Mouse (Mus musculus): ENCODE data around the gene Dhx34.

The Dhx34 gene

DNA sequence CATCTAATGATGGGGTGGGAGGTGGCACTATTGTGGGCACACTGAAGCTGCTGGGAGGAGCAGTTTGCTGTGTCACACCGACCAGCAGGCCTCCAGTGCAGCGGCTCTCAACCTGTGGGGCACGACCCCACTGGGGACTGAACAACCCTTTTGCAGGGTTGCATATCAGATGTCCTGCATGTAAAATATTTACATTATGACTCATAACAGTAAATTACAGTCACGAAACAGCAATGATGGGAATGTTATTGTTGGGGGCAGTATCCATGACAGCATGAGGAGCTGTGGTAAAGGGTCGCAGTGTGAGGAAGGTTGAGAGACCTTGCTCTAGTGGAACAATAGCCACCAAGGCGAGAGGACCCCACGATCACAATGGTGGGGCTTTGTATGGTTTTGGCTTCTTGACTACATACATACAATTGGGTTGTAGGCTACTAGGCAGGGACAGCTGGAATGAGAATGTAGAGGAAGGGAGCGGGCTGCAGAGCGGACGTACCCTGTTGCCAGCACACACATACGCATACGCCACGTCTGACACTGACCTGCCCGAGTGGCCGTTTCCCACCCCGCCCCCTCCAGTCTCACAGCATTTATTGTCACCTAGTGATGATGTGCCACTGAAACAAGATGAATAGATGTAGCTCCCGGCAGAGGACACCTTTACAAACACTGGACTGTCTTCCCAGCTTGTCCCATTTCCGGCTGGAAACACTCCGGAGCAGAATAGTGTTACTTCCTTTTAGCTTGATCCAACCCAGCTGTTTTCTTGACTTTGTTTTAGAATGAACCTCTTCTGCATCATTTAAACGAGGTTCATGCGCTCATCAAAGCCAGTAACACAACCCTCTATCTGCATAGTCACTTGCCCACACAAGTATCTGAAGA, 12.8 kb downstream of the Dhx34 start:
- no peak for DNase-seq (ENCODE audit: low spot score)

DNA sequence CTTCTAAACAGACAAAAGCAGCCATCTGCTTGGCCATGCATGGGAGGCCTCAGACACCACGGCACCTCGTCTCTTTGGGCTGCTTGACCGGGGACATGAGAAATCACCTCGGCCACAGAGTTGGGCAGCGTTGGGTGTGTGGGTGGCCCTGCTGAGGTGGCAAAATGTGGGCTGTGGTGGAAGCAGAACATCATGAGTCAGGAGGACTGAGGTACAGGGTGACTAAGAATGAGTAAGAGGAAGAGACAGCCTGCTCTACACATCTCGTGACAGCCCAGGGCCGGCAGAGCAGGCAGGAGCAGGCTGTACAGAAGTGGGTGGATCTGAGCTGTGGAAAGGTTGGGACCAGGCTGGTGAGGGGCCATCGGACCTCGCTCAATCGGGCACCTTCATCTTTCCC, 14.3 kb downstream of the Dhx34 start:
- no peak for DNase-seq (ENCODE audit: low spot score)

DNA sequence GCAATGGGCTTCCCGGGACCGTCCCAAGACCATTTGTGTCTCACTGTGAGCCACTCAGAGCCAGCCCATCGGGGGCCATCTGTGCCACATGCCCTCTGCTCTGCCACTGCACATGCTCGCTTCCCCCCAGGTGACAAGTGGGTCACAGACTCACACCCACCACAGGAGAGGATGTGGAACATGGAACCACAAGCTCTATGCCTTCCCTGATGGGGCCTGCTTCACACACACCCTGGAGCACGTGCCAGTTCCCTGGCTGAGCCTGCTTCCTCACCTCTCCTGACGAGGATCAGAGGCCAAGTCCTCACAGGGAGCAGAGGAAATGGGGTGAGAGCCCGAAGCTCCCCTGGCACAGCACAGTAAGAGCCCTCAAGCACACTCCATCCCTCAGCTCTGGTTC, 14.8 kb downstream of the Dhx34 start:
- DNase-seq (ENCODE audit: low spot score): no peak

DNA sequence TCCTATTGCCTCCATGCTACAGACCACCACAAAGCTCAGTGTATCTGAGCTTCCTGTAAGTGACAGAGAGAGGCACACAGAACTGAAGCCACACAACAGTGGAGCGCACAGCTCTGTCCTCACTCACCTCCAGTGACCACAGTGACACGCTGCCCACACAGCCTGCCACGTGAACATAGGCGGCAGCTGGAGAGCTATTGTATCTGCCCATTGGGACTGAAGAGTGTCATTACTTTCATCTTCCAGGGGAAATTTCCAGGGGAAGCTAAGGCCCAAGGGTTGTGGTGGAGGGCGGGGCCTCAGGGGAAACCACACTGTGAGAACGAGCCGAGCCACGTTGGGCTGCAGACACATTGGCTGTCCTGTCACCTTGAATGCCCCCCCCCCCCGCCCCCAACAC, 17.0 kb downstream of the Dhx34 start:
- no peak for DNase-seq (ENCODE audit: low spot score)

DNA sequence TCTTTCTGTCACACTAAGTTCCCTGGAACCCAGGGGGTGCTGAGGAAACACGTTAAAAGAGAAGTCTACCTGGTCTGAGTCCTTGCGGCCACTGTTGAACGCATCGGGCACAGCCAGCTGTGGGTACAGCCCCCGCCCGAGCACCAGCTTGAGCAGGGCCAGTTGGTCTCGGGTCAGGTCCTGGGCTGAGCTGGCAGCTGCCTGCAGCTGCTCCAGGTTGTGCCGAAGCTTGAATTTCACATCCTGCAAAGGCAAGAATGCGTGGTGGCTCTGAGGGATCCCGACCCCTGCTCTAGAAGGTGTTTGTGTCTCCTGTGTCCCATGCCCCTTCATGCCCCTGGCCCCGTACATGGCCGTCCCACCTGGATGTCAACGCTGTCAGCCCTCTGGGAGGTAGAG, 18.3 kb downstream of the Dhx34 start:
- no peak for DNase-seq (ENCODE audit: low spot score)

DNA sequence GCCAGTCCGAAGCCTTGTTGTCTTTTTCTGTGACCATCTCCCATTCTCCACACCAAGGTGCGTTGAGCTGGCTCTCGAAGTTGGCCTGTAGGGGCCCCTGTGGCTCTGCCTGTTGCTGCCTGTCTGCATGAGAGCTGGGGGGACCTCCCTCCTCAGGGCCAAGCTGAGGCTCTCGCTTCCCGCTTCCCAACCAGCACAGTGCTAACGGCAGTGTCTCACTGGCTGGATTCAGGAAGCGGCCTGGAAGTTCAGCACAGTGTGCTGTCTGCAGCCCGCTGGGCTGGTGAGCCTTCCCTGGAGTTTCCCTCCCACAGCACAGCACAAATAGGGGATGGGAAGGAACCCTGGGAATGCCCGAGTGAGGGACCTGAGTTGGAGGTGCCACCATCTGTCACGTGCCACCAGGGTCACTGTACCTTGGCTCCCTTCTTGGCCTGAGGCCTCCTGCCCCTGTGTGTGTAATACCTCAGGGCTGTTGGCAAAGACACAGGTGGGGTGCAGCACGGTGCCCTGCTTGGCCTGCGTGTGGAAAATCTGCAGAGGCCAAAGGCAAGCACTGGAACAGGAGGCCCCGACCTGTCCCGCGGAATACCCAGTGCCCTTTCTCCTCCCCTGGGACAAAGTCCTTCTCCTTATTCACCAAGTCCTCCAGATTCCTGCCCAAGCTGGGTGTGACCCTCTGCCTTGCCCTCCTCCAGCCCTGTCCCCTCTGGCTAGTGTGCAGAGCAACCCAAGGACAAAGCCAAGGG, 18.9 kb downstream of the Dhx34 start:
- no peak for DNase-seq (ENCODE audit: low spot score)

- DNase-seq (ENCODE audit: low spot score): no peak
Measured at GRCm38 (mm10) chr7:16201136-16201535, 20.7 kb downstream of the Dhx34 start.

DNA sequence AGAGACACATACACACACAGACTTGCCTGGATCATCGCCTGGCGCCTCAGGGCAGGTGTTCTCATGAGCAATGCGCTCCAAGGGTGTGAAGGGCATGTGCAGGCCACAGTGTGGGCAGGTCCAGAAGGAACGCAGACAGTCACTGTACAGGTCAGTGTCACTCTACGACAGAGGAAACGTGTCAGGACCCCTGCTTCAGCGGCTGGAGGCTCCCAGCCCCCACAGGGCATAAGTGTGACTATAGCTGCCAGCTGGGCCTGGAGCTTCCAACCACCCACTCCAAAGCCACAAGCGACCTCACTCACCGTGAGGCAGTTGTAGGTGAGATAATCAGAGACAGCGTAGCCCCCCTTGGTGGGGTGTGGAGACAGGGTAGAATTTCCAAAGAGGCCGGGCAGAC, 23.3 kb downstream of the Dhx34 start:
- DNase-seq (ENCODE audit: low spot score): no peak

DNA sequence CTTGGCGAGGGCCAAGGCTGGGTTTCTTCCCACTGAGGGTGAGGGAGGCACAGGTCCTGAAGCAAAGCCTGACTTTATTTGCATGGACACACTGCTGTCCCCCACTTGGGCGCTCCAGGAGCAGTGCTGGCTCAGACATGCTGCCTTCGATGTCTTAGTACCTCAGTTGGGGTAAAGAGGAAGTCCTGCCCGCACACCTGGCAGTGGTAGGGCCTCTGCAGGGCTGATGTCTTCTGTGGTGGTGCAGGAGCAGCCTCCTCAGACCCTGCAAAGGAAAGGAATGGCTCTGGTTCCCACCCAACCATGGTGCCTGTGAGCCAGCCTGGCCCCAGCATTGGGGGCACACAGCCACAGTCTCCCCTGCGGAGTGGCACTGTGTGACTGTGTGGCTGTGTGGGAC, 24.7 kb downstream of the Dhx34 start:
- DNase-seq (ENCODE audit: low spot score): no peak

GRCm38 (mm10) chr7:16196616-16197015, 25.2 kb downstream of the Dhx34 start:
- no peak for DNase-seq (ENCODE audit: low spot score)

DNA sequence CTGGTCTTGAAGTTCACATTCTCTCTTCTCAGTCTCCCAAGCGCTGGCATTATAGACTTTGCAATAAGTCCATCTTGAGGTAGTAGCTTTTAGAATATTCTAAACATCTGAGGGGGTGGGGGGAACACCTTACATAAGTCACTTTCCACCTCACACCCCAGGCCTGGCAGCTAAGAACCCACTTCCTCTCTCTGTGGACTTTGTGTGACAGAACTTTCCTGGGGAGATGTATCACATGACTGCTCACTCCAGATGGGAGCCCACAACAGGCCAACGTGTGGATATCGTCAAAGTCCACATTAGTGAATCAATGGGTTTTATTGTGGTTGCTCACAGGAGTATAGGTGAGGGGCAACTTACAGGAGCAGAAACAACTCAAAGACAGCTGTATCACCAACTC, 28.1 kb downstream of the Dhx34 start:
- no peak for DNase-seq (ENCODE audit: low spot score)

GRCm38 (mm10) chr7:16192315-16192714, 29.5 kb downstream of the Dhx34 start:
- DNase-seq (ENCODE audit: low spot score): peak; percentile 66

- DNase-seq (ENCODE audit: low spot score): no peak
Measured at GRCm38 (mm10) chr7:16187494-16187893, 34.3 kb downstream of the Dhx34 start.

- DNase-seq (ENCODE audit: low spot score): peak; percentile 63
Measured at GRCm38 (mm10) chr7:16183663-16184062, 38.2 kb downstream of the Dhx34 start.

GRCm38 (mm10) chr7:16178114-16178513, 43.7 kb downstream of the Dhx34 start:
- DNase-seq (ENCODE audit: low spot score): no peak

GRCm38 (mm10) chr7:16175542-16175931, 46.3 kb downstream of the Dhx34 start:
- DNase-seq (ENCODE audit: low spot score): no peak

- DNase-seq (ENCODE audit: low spot score): peak; percentile 39
Measured at GRCm38 (mm10) chr7:16174597-16175541, 47.0 kb downstream of the Dhx34 start, which contains the start of gene Meis3. TSS of gene Meis3 (plus strand) at chr7:16175090.

GRCm38 (mm10) chr7:16173146-16173545, 48.7 kb downstream of the Dhx34 start:
- DNase-seq (ENCODE audit: low spot score): no peak

GRCm38 (mm10) chr7:16172586-16173140, 49.2 kb downstream of the Dhx34 start:
- DNase-seq (ENCODE audit: low spot score): no peak

DNA sequence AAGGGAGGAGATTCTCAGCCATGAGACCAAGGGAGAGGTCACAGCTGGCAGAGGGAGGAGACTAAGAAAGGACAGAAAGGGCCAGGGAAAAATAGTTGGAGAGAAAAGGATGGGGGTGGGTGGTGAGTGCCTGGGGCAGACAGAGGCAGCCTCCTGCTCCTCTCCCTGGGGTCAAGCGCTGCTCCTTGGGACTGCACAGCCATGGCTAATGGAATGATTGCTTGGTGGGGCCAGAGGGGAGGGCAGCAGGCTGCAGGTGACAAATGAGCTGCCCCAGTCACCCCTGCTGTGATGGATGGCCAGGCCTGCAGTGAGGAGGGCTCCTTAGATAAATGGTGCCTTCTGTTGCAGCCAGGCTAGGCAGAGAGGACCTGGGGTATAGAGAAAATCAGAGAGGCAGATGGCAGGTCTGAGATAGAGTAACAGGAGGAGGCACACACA, 49.7 kb downstream of the Dhx34 start:
- no peak for DNase-seq (ENCODE audit: low spot score)

DNA sequence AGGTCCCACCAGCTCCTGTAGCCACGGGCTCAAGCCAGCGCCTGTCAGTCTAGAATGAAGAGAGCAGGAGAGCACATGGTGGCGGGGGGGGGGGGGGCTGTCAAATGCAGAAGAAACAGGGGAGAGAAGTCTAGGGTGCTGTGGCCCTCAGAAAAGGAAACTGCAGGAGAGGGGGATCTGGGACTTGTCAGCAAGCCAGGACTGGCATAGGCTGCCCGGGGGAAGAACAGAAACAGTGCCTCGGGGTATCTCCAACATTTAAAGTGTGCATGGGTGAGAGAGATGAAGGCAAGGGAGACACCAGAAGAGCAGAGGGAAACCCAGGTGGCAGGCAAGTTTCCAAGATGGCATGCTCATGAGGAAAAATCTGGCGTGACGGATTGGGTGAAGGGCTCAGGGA, 59.8 kb downstream of the Dhx34 start:
- no peak for DNase-seq (ENCODE audit: low spot score)

- no peak for DNase-seq (ENCODE audit: low spot score)
Measured at GRCm38 (mm10) chr7:16161302-16161701, 60.5 kb downstream of the Dhx34 start.

Measured in ovary, postnatal 36 days (tissue).